Mouse (Mus musculus) urinary bladder, postnatal 25 days (tissue): ENCODE measurements around the gene Bub1b.
"Not testable (repeated sequence)": the region's sequence is repeated elsewhere in the genome, so short reads cannot be mapped to it uniquely, and the experiment has no call there.

Experiments used
- DNase-seq: peaks from one replicate; pipeline ENCODE4 v3.0.0; 2022; ENCODE audit warnings: low spot score

Bub1b gene

GRCm38 (mm10) chr2:118597673-118598568 is at the start of gene Bub1b:
Bub1b (plus strand) TSS chr2:118598211.
- peak; percentile 77 for DNase-seq

- peak; percentile 15 for DNase-seq
Measured at GRCm38 (mm10) chr2:118548421-118549221, 49.4 kb upstream of the Bub1b start.

GRCm38 (mm10) chr2:118549507-118550473 is 48.2 kb upstream of the Bub1b start, which contains the start of gene Bmf:
Bmf (minus strand) TSS chr2:118549687.
- peak; percentile 98 for DNase-seq

GRCm38 (mm10) chr2:118551606-118552005 is 46.4 kb upstream of the Bub1b start:
- DNase-seq: no peak

- DNase-seq: not testable (repeated sequence)
Measured at GRCm38 (mm10) chr2:118554356-118554990, 43.5 kb upstream of the Bub1b start.

- no peak for DNase-seq
Measured at GRCm38 (mm10) chr2:118558426-118558825, 39.6 kb upstream of the Bub1b start.

GRCm38 (mm10) chr2:118562015-118562414 is 36.0 kb upstream of the Bub1b start:
- DNase-seq: no peak

GRCm38 (mm10) chr2:118562431-118562830 is 35.6 kb upstream of the Bub1b start:
- DNase-seq: no peak

- DNase-seq: no peak
Measured at GRCm38 (mm10) chr2:118567179-118567578, 30.8 kb upstream of the Bub1b start.

- DNase-seq: no peak
Measured at GRCm38 (mm10) chr2:118570939-118571338, 27.1 kb upstream of the Bub1b start.

GRCm38 (mm10) chr2:118572183-118572836 is 25.7 kb upstream of the Bub1b start:
- DNase-seq: no peak

GRCm38 (mm10) chr2:118573135-118573534 is 24.9 kb upstream of the Bub1b start:
- DNase-seq: no peak

- peak; percentile 51 for DNase-seq
Measured at GRCm38 (mm10) chr2:118586013-118586412, 12.0 kb upstream of the Bub1b start.

- DNase-seq: no peak
Measured at GRCm38 (mm10) chr2:118587686-118588085, 10.3 kb upstream of the Bub1b start.

GRCm38 (mm10) chr2:118591083-118591482 is 6.9 kb upstream of the Bub1b start:
- DNase-seq: no peak

GRCm38 (mm10) chr2:118599087-118599486 is 1.1 kb downstream of the Bub1b start:
- DNase-seq: no peak

- no peak for DNase-seq
Measured at GRCm38 (mm10) chr2:118601599-118602263, 3.7 kb downstream of the Bub1b start.

- DNase-seq: no peak
Measured at GRCm38 (mm10) chr2:118604091-118604490, 6.1 kb downstream of the Bub1b start.

- no peak for DNase-seq
Measured at GRCm38 (mm10) chr2:118606032-118606431, 8.0 kb downstream of the Bub1b start.

GRCm38 (mm10) chr2:118606976-118607375 is 9.0 kb downstream of the Bub1b start:
- DNase-seq: no peak
